Mouse (Mus musculus) neural tube, embryonic 12.5 days (tissue): Measurements from ENCODE around the gene Gsn. TPM values are rescaled to one million over a fixed set of nuclear protein-coding genes. Genes with fewer than 3 reads are reported as not detected.

Experiments
- ATAC-seq: fragments of 200-750 bp; cut with Nextera tagmentation; 2 replicates; pipeline ENCODE4 v1.8.0; 2017; ENCODE audit warnings: low read depth, mild to moderate bottlenecking, moderate TSS enrichment, moderate library complexity; ENCODE audit not compliant: low FRiP score
- H3K27ac ChIP-seq: fragments of 300-500 bp; sonication (generic); 2 replicates; pipeline ENCODE4 v1.5.1; 2016
- H3K27me3 ChIP-seq: fragments of 300-500 bp; sonication (generic); replicated peaks from 2 replicates; pipeline ENCODE4 v1.6.1; 2016; ENCODE audit warnings: mild to moderate bottlenecking
- H3K36me3 ChIP-seq: fragments of 300-500 bp; sonication (generic); 2 replicates; pipeline ENCODE4 v1.6.1; 2016; ENCODE audit warnings: mild to moderate bottlenecking
- H3K4me1 ChIP-seq: fragments of 300-500 bp; sonication (generic); 2 replicates; pipeline ENCODE4 v1.6.1; 2016
- H3K4me2 ChIP-seq: fragments of 300-500 bp; sonication (generic); replicated peaks from 2 replicates; pipeline ENCODE4 v1.6.1; 2016; ENCODE audit warnings: mild to moderate bottlenecking
- H3K4me3 ChIP-seq: fragments of 300-500 bp; sonication (generic); 2 replicates; pipeline ENCODE4 v1.5.1; 2016
- H3K9ac ChIP-seq: fragments of 300-500 bp; sonication (generic); 2 replicates; pipeline ENCODE4 v1.6.1; 2016; ENCODE audit warnings: mild to moderate bottlenecking
- H3K9me3 ChIP-seq: fragments of 300-500 bp; sonication (generic); 2 replicates; pipeline ENCODE4 v1.6.1; 2016; ENCODE audit warnings: mild to moderate bottlenecking
- WGBS: fragments of 180-500 bp; shearing (Covaris S2); methylation state at CpG from one replicate; pipeline ENCODE4 v1.1.7; 2016; 5-methylcytosine and 5-hydroxymethylcytosine counted together
- polyA plus RNA-seq: library from polyadenylated mRNA; unstranded; fragments of >200 nt; fragmentation: Nextera tagmentation; extraction: Ambion mirVana; gene quantifications from 2 replicates; pipeline ENCODE4 v1.2.1, GENCODE M21; 2016

Gsn gene
- polyA plus RNA-seq, 1 experiment from 2014 or later, result 39.0 TPM

- no peak overlapping the region for H3K9ac ChIP-seq
Observed at GRCm38 (mm10) chr2:35224285-35224684, 31.9 kb upstream of the Gsn start.

GRCm38 (mm10) chr2:35228145-35228544, 28.0 kb upstream of the Gsn start:
- Histone ChIP-seq H3K4me1 (peaks cover 3% of the 10 kb centered on the region; the same call in 1 of the 2 replicates), H3K4me2 (no peak overlapping the region), H3K4me3 (no peak overlapping the region), H3K36me3 (no peaks in the 10 kb centered on the region), H3K9me3 (no peaks in the 10 kb centered on the region), H3K27me3 (no peaks in the 10 kb centered on the region), H3K9ac (no peak overlapping the region), H3K27ac (no peak overlapping the region)
- WGBS, result 73% methylated on average over 4 of the region's 4 CpGs
- no peak for ATAC-seq

More at GRCm38 (mm10) chr2:35224285-35224684, 31.9 kb upstream of the Gsn start:
- 93% methylated on average over 15 of the region's 15 CpGs for WGBS
- Histone ChIP-seq H3K4me2 (no peak overlapping the region), H3K4me1 (no peaks in the 10 kb centered on the region), H3K27ac (no peak overlapping the region), H3K9me3 (no peaks in the 10 kb centered on the region), H3K27me3 (no peaks in the 10 kb centered on the region), H3K36me3 (no peaks in the 10 kb centered on the region), H3K4me3 (no peak overlapping the region)
- no peak for ATAC-seq

- no peak overlapping the region for H3K4me2 ChIP-seq
- ATAC-seq, result no peak
Observed at GRCm38 (mm10) chr2:35230215-35230614, 26.0 kb upstream of the Gsn start.

GRCm38 (mm10) chr2:35231871-35232270, 24.3 kb upstream of the Gsn start:
- H3K9me3 ChIP-seq, result no peaks in the 10 kb centered on the region
- no peak overlapping the region for H3K4me2 ChIP-seq
- H3K36me3 ChIP-seq, result no peaks in the 10 kb centered on the region
- H3K4me3 ChIP-seq, result no peak overlapping the region
- no peaks in the 10 kb centered on the region for H3K27me3 ChIP-seq
- no peak overlapping the region for H3K9ac ChIP-seq
- H3K4me1 ChIP-seq, result peaks cover 3% of the 10 kb centered on the region; the same call in 1 of the 2 replicates
- WGBS, result 52% methylated on average over 2 of the region's 2 CpGs
- no peak overlapping the region for H3K27ac ChIP-seq
- ATAC-seq, result no peak

More at GRCm38 (mm10) chr2:35230215-35230614, 26.0 kb upstream of the Gsn start:
- peaks cover 3% of the 10 kb centered on the region; the same call in 1 of the 2 replicates for H3K4me1 ChIP-seq
- WGBS, result 43% methylated on average over 8 of the region's 8 CpGs
- no peaks in the 10 kb centered on the region for H3K27me3 ChIP-seq
- H3K9me3 ChIP-seq, result no peaks in the 10 kb centered on the region
- H3K27ac ChIP-seq, result no peak overlapping the region
- H3K4me3 ChIP-seq, result no peak overlapping the region
- H3K36me3 ChIP-seq, result no peaks in the 10 kb centered on the region
- no peak overlapping the region for H3K9ac ChIP-seq

GRCm38 (mm10) chr2:35232595-35233445, 23.4 kb upstream of the Gsn start:
- H3K4me1 ChIP-seq, result peaks cover 3% of the 10 kb centered on the region; the same call in 1 of the 2 replicates
- no peaks in the 10 kb centered on the region for H3K36me3 ChIP-seq
- H3K9ac ChIP-seq, result no peak overlapping the region
- H3K27me3 ChIP-seq, result no peaks in the 10 kb centered on the region
- WGBS, result 75% methylated on average over 17 of the region's 17 CpGs
- no peak overlapping the region for H3K4me2 ChIP-seq
- H3K4me3 ChIP-seq, result no peak overlapping the region
- no peak for ATAC-seq
- no peaks in the 10 kb centered on the region for H3K9me3 ChIP-seq
- H3K27ac ChIP-seq, result no peak overlapping the region

GRCm38 (mm10) chr2:35233898-35234297, 22.3 kb upstream of the Gsn start:
- 21% methylated on average over 3 of the region's 3 CpGs for WGBS
- H3K4me2 ChIP-seq, result no peak overlapping the region
- no peaks in the 10 kb centered on the region for H3K9me3 ChIP-seq
- H3K4me1 ChIP-seq, result peaks cover 3% of the 10 kb centered on the region; the same call in 1 of the 2 replicates
- no peak overlapping the region for H3K4me3 ChIP-seq
- no peak for ATAC-seq
- H3K27ac ChIP-seq, result no peak overlapping the region
- no peaks in the 10 kb centered on the region for H3K27me3 ChIP-seq
- H3K9ac ChIP-seq, result no peak overlapping the region
- H3K36me3 ChIP-seq, result no peaks in the 10 kb centered on the region

GRCm38 (mm10) chr2:35235021-35235420, 21.2 kb upstream of the Gsn start:
- Histone ChIP-seq H3K9ac (no peak overlapping the region), H3K9me3 (no peaks in the 10 kb centered on the region), H3K4me2 (no peak overlapping the region), H3K36me3 (no peaks in the 10 kb centered on the region), H3K4me1 (peaks cover 3% of the 10 kb centered on the region; the same call in 1 of the 2 replicates), H3K4me3 (no peak overlapping the region), H3K27ac (no peak overlapping the region), H3K27me3 (no peaks in the 10 kb centered on the region)
- no peak for ATAC-seq
- WGBS, result 78% methylated on average over 6 of the region's 6 CpGs

- H3K36me3 ChIP-seq, result no peaks in the 10 kb centered on the region
- no peaks in the 10 kb centered on the region for H3K9me3 ChIP-seq
- no peaks in the 10 kb centered on the region for H3K4me1 ChIP-seq
- H3K27me3 ChIP-seq, result no peaks in the 10 kb centered on the region
- no peak overlapping the region for H3K4me3 ChIP-seq
- no peak overlapping the region for H3K9ac ChIP-seq
- no peak for ATAC-seq
- no peak overlapping the region for H3K27ac ChIP-seq
- WGBS, result 73% methylated on average over 3 of the region's 3 CpGs
- H3K4me2 ChIP-seq, result no peak overlapping the region
Observed at GRCm38 (mm10) chr2:35244241-35244640, 11.9 kb upstream of the Gsn start.

GRCm38 (mm10) chr2:35247763-35248162, 8.4 kb upstream of the Gsn start:
- Histone ChIP-seq H3K4me3 (no peak overlapping the region), H3K9me3 (no peaks in the 10 kb centered on the region), H3K4me1 (0 out of 2 replicates have a peak, but pooled peaks cover 5% of the 10 kb centered on the region), H3K27me3 (peaks cover 3% of the 10 kb centered on the region; the same call in 1 of the 2 replicates), H3K9ac (no peak overlapping the region), H3K4me2 (no peak overlapping the region), H3K27ac (no peak overlapping the region), H3K36me3 (no peaks in the 10 kb centered on the region)
- WGBS, result 85% methylated on average over 5 of the region's 5 CpGs
- no peak for ATAC-seq

GRCm38 (mm10) chr2:35252733-35253132, 3.4 kb upstream of the Gsn start:
- peaks cover 29% of the 10 kb centered on the region for H3K27me3 ChIP-seq
- ATAC-seq, result no peak
- WGBS, result 36% methylated on average over 6 of the region's 6 CpGs
- H3K4me3 ChIP-seq, result no peak overlapping the region
- H3K9me3 ChIP-seq, result no peaks in the 10 kb centered on the region
- H3K9ac ChIP-seq, result no peak overlapping the region
- H3K36me3 ChIP-seq, result no peaks in the 10 kb centered on the region
- H3K4me1 ChIP-seq, result peaks cover 14% of the 10 kb centered on the region; the same call in 1 of the 2 replicates
- no peak overlapping the region for H3K27ac ChIP-seq
- no peak overlapping the region for H3K4me2 ChIP-seq

- WGBS, result 96% methylated on average over 4 of the region's 4 CpGs
- no peak for ATAC-seq
- Histone ChIP-seq H3K4me3 (no peak overlapping the region), H3K27ac (no peak overlapping the region), H3K9me3 (no peaks in the 10 kb centered on the region), H3K4me2 (no peak overlapping the region), H3K4me1 (peaks cover 14% of the 10 kb centered on the region; the same call in 1 of the 2 replicates), H3K27me3 (peaks cover 29% of the 10 kb centered on the region), H3K36me3 (no peaks in the 10 kb centered on the region), H3K9ac (no peak overlapping the region)
Observed at GRCm38 (mm10) chr2:35253751-35254150, 2.4 kb upstream of the Gsn start.

- peaks cover 29% of the 10 kb centered on the region for H3K27me3 ChIP-seq
- no peaks in the 10 kb centered on the region for H3K36me3 ChIP-seq
- no peak overlapping the region for H3K9ac ChIP-seq
- ATAC-seq, result no peak
- no peak overlapping the region for H3K4me2 ChIP-seq
- WGBS, result 68% methylated on average over 5 of the region's 5 CpGs
- no peak overlapping the region for H3K4me3 ChIP-seq
- H3K4me1 ChIP-seq, result peaks cover 14% of the 10 kb centered on the region; the same call in 1 of the 2 replicates
- H3K9me3 ChIP-seq, result no peaks in the 10 kb centered on the region
- H3K27ac ChIP-seq, result no peak overlapping the region
Observed at GRCm38 (mm10) chr2:35255004-35255403, 1.2 kb upstream of the Gsn start.
